In the genomic region with DNA sequence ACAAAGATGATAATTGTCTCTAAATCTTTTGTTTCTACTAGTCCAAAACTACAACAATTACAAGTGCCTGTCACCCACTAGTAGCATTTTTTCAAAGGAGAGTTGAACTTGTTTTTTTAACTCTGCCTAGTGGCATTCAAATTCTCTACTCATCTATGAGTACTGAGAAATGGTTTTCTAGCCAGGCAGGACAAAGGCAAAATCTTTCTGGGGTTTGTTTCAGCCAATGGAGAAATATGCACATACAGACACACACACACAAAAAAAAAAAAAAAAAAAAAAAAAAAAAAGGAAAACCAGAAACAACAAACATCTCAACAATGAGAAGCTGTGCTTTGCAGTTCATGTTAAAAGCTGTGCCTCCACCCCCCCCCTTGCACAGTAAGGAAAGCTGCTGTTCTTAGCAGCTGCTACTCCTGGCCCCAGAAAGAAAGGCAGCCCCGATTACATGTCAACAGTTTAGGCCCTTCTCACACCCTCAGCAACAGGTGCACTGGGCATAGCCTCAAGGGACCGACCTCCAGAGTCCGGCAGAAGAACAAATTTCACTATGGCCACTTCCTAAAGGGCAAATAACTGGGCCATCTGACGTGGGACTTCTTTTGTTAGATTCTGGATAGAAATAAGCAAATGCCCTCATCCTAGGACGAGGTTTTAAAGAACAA, we compare ENCODE assay signal across 30 mouse cellular contexts. TPM values are rescaled to one million over a fixed set of nuclear protein-coding genes. Genes with fewer than 3 reads are reported as not detected.
DNase-seq lines count a peak whose midpoint lies in the region; ATAC-seq and TF ChIP-seq lines count a peak whose summit lies in the region.
"Had no signal": no experiment of that assay in that cellular context is flagged by ENCODE, and none has a peak within 500 bp of the region (broad histone marks: within the 10 kb centered on the region; RNA-seq: fewer than 3 reads in every experiment).

No protein-coding gene starts in this region.

- intact Hi-C loops in heart, adult 2 months (cut with DNase I) = no loop called here

- peak overlapping the region; percentile 51; the same call in 1 of the 2 replicates for H3K27ac ChIP-seq in forebrain, embryonic 13.5 days
- no peak overlapping the region; the same call in 1 of the 2 replicates for H3K27ac ChIP-seq in forebrain, embryonic 14.5 days (ENCODE audit: low read depth, low read length)
- H3K27ac ChIP-seq in ES-E14 (ENCODE audit: insufficient read depth, low read depth, low read length, poor library complexity, severe bottlenecking) = no peak overlapping the region
- no peak overlapping the region for H3K27ac ChIP-seq in heart, adult 2 months
- H3K27ac ChIP-seq: embryonic facial prominence, embryonic 12.5 days; forebrain, embryonic 10.5 days; hindbrain, embryonic 12.5 days; hindbrain, postnatal 0 days; intestine, embryonic 15.5 days; liver, embryonic 15.5 days; midbrain, embryonic 12.5 days had no signal

- H3K9me3 ChIP-seq in forebrain, embryonic 13.5 days (replicated peaks) = no peaks in the 10 kb centered on the region
- H3K9me3 ChIP-seq in forebrain, embryonic 14.5 days (replicated peaks; ENCODE audit: control insufficient read depth, low read length) = no peaks in the 10 kb centered on the region
- H3K9me3 ChIP-seq in ES-E14 (ENCODE audit: control insufficient read depth, insufficient read depth, low read depth, low read length) = no peaks in the 10 kb centered on the region
- H3K9me3 ChIP-seq: embryonic facial prominence, embryonic 12.5 days; forebrain, embryonic 10.5 days; hindbrain, embryonic 12.5 days; intestine, embryonic 15.5 days; liver, embryonic 15.5 days; midbrain, embryonic 12.5 days had no signal

- H3K27me3 ChIP-seq in forebrain, embryonic 13.5 days = no peaks in the 10 kb centered on the region
- no peaks in the 10 kb centered on the region for H3K27me3 ChIP-seq in forebrain, embryonic 14.5 days (replicated peaks; ENCODE audit: control insufficient read depth, insufficient read depth, low read length)
- no peaks in the 10 kb centered on the region for H3K27me3 ChIP-seq in heart, adult 2 months (ENCODE audit: control insufficient read depth, insufficient read depth, low read length)
- H3K27me3 ChIP-seq: embryonic facial prominence, embryonic 12.5 days; hindbrain, embryonic 12.5 days; intestine, embryonic 15.5 days; liver, embryonic 15.5 days; midbrain, embryonic 12.5 days had no signal

- H3K4me1 ChIP-seq in forebrain, embryonic 13.5 days = peaks cover 9% of the 10 kb centered on the region
- H3K4me1 ChIP-seq in forebrain, embryonic 14.5 days (ENCODE audit: control insufficient read depth, insufficient read depth, low read length) = no peaks in the 10 kb centered on the region
- peaks cover 0 to under 1% of the 10 kb centered on the region in 2 experiments; a peak in 1 of 4 replicates for H3K4me1 ChIP-seq in ES-E14 (ENCODE audit: control insufficient read depth in 2 of 2, insufficient read depth in 2 of 2, low read length in 2 of 2, poor library complexity in 1 of 2)
- H3K4me1 ChIP-seq in heart, adult 2 months (ENCODE audit: control insufficient read depth, insufficient read depth, low read length) = no peaks in the 10 kb centered on the region
- H3K4me1 ChIP-seq: embryonic facial prominence, embryonic 12.5 days; hindbrain, embryonic 12.5 days; intestine, embryonic 15.5 days had no signal

- no peak for TF ChIP-seq POLR2A in heart, adult 2 months (IDR thresholded peaks at IDR 0.05; ENCODE audit: insufficient read depth, low read depth, low read length)

- H3K4me3 ChIP-seq in forebrain, embryonic 13.5 days = no peak overlapping the region
- H3K4me3 ChIP-seq in forebrain, embryonic 14.5 days (ENCODE audit: low read depth, low read length) = no peak overlapping the region
- H3K4me3 ChIP-seq in ES-E14 (ENCODE audit: insufficient read depth in 1 of 2, low read depth in 1 of 2, low read length in 2 of 2, poor library complexity in 1 of 2, severe bottlenecking in 1 of 2) = no peak overlapping the region
- no peak overlapping the region for H3K4me3 ChIP-seq in heart, adult 2 months
- H3K4me3 ChIP-seq: embryonic facial prominence, embryonic 12.5 days; forebrain, embryonic 10.5 days; hindbrain, embryonic 12.5 days; intestine, embryonic 15.5 days; liver, embryonic 15.5 days; midbrain, embryonic 12.5 days had no signal

- peaks cover 27% of the 10 kb centered on the region for H3K36me3 ChIP-seq in forebrain, embryonic 13.5 days (ENCODE audit: poor library complexity, severe bottlenecking)
- peaks cover 22% of the 10 kb centered on the region for H3K36me3 ChIP-seq in forebrain, embryonic 14.5 days (ENCODE audit: control insufficient read depth, insufficient read depth, low read length)
- peaks cover 23% of the 10 kb centered on the region for H3K36me3 ChIP-seq in ES-E14 (ENCODE audit: control insufficient read depth, insufficient read depth, low read length, poor library complexity, severe bottlenecking)
- H3K36me3 ChIP-seq in heart, adult 2 months (ENCODE audit: control insufficient read depth, insufficient read depth, low read length) = no peaks in the 10 kb centered on the region

- no peak for TF ChIP-seq CTCF in heart, adult 2 months (IDR thresholded peaks at IDR 0.05)

- DNase-seq in forebrain, embryonic 14.5 days (ENCODE audit: low spot score) = no peak
- no peak for DNase-seq in ES-E14 (ENCODE audit: low read depth, low spot score)
- DNase-seq in gastrocnemius, adult 8-10 months (ENCODE audit: low spot score in 2 of 2) = peak; percentile 26 to 57
- peak; percentile 32 for DNase-seq in retina, embryonic 14.5 days (ENCODE audit: low spot score)
- no peak for DNase-seq in yolk sac, embryonic 10.5 days (ENCODE audit: low spot score)
- no peak for DNase-seq in kidney, postnatal 4 days
- no peak for DNase-seq in heart, adult 2 months
- DNase-seq: adrenal gland, postnatal 14 days; cerebellum, adult 18-20 months; cerebellum, postnatal 14 days; forebrain, postnatal 0 days; heart, adult 11 months; heart, postnatal 36 days; kidney, adult 2 months; kidney, postnatal 36 days; layer of hippocampus, postnatal 36 days; lung, embryonic 14.5 days; right cerebral cortex, adult 18-20 months; thymus, adult 2 months; thymus, postnatal 36 days had no signal

- no peak overlapping the region for H3K9ac ChIP-seq in forebrain, embryonic 13.5 days
- no peak overlapping the region for H3K9ac ChIP-seq in forebrain, embryonic 14.5 days (ENCODE audit: low read length)
- H3K9ac ChIP-seq in ES-E14 (ENCODE audit: insufficient read depth, low read depth, low read length, poor library complexity, severe bottlenecking) = no peak overlapping the region
- H3K9ac ChIP-seq in heart, adult 2 months (ENCODE audit: low read depth, low read length) = no peak overlapping the region
- H3K9ac ChIP-seq: embryonic facial prominence, embryonic 12.5 days; forebrain, postnatal 0 days; hindbrain, embryonic 12.5 days; intestine, embryonic 15.5 days; liver, embryonic 15.5 days; lung, embryonic 14.5 days; midbrain, embryonic 12.5 days had no signal

- H3K79me2 ChIP-seq in heart, adult 2 months (replicated peaks; ENCODE audit: control insufficient read depth, insufficient read depth, low read length) = no peaks in the 10 kb centered on the region

- no peak for ATAC-seq in forebrain, embryonic 13.5 days
- ATAC-seq in forebrain, embryonic 14.5 days = no peak
- ATAC-seq: CD4-positive, CD25-positive, alpha-beta regulatory T cell, adult 4 months; forebrain, postnatal 0 days; hindbrain, postnatal 0 days; intestine, embryonic 15.5 days had no signal

- in situ Hi-C loops in ES-E14 (cut with MboI; ENCODE audit: low sequenced_read_pairs in 2 of 2, unreplicated experiment in 2 of 2) = loop anchor here in 1 of 2 experiments (25.0 kb wide), 1 partner anchor 185 kb away; no protein-coding TSS in a partner anchor

- TF ChIP-seq EP300 in heart, adult 2 months (IDR thresholded peaks at IDR 0.05; ENCODE audit: insufficient read depth, low read depth, low read length) = no peak

- H3K4me2 ChIP-seq in forebrain, embryonic 13.5 days = no peak overlapping the region
- H3K4me2 ChIP-seq in forebrain, embryonic 14.5 days (ENCODE audit: low read length) = no peak overlapping the region
- H3K4me2 ChIP-seq: embryonic facial prominence, embryonic 12.5 days; heart, embryonic 11.5 days; hindbrain, embryonic 12.5 days; intestine, embryonic 15.5 days; liver, embryonic 15.5 days; lung, embryonic 14.5 days; midbrain, embryonic 12.5 days had no signal

- WGBS in forebrain, embryonic 13.5 days = 59% methylated on average over 5 of the region's 5 CpGs
- 70% methylated on average over 5 of the region's 5 CpGs for WGBS in forebrain, embryonic 14.5 days
- WGBS in heart, adult 2 months = 69% methylated on average over 5 of the region's 5 CpGs

TF ChIP-seq in ES-E14, 5 proteins besides CTCF, POLR2A, EP300 and RAD21:
- TF ChIP-seq ZNF384 (IDR thresholded peaks at IDR 0.05; ENCODE audit: low read depth, low read length) = peak; percentile 86
- TF ChIP-seq ZC3H11A (IDR thresholded peaks at IDR 0.05; ENCODE audit: borderline replicate concordance, low read depth, low read length) = no peak
TF ChIP-seq in ES-E14: peak in this region for 1.

RNA-seq across cellular contexts. Expression of a gene that starts 16.1 kb away (rescaled TPM):
- polyA plus RNA-seq in forebrain, embryonic 13.5 days (2015; fragmentation: Nextera tagmentation; extraction: Ambion mirVana) = 6.6 and 7.2 TPM in 2 replicates
- polyA plus RNA-seq in forebrain, embryonic 14.5 days (2014; fragmentation: Nextera tagmentation; extraction: Ambion mirVana) = 2.6 and 3.3 TPM in 2 replicates
- 17.9 and 24.3 TPM in 2 replicates for total RNA-seq in ES-E14 (2012; rRNA removed)
- 10 to 100 TPM; 41.4 to 55.8 (median 48.8) TPM for total RNA-seq in gastrocnemius, adult 8-10 months (2022)
- 10 to 100 TPM; 80.3 to 93.9 TPM for total RNA-seq in heart, adult 2 months (2021)
- polyA plus RNA-seq in heart, adult 2 months (2012; rRNA removed) = 59.7 and 80.8 TPM in 2 replicates

Comparison
In these comparisons a context has a peak if more than half of its experiments do, and no peak if none do; other contexts are left out.
1. DNase-seq: peak in gastrocnemius, adult 8-10 months (2 of 2) and retina, embryonic 14.5 days (single experiment); none in forebrain, embryonic 14.5 days (single experiment), ES-E14 (single experiment), yolk sac, embryonic 10.5 days (single experiment), kidney, postnatal 4 days (0 of 2) and heart, adult 2 months (0 of 2).